Mouse (Mus musculus) forebrain, embryonic 14.5 days (tissue): ENCODE measurements at regions not wholly inside any gene's neighbourhood (a gene's known extent, or its start where the extent isn't known, plus 50 kb on each side); places are given as distances from the start of the nearest gene placed in this dataset.

Experiments
- ATAC-seq: fragments of 200-750 bp; cut with Nextera tagmentation; 2 replicates; pipeline ENCODE4 v1.8.0; 2017; ENCODE audit warnings: mild to moderate bottlenecking, moderate library complexity
- DNase-seq: peaks from one replicate; pipeline ENCODE4 v3.0.0-alpha.2; 2015; ENCODE audit warnings: low spot score
- H3K27ac ChIP-seq: fragments of 300-500 bp; sonication (generic); 2 replicates; pipeline ENCODE4 v1.5.1; 2014; ENCODE audit warnings: low read depth, mild to moderate bottlenecking, control low read depth, low read length, moderate library complexity
- H3K27me3 ChIP-seq: fragments of 300-500 bp; sonication (generic); replicated peaks from 2 replicates; pipeline ENCODE4 v1.6.1; 2014; ENCODE audit warnings: low read length, control low read depth, mixed read lengths; ENCODE audit not compliant: control insufficient read depth, insufficient read depth
- H3K36me3 ChIP-seq: fragments of 300-500 bp; sonication (generic); 2 replicates; pipeline ENCODE4 v1.6.1; 2014; ENCODE audit warnings: low read length, control low read depth; ENCODE audit not compliant: control insufficient read depth, insufficient read depth
- H3K4me1 ChIP-seq: fragments of 300-500 bp; sonication (generic); 2 replicates; pipeline ENCODE4 v1.6.1; 2014; ENCODE audit warnings: antibody characterized with exemption, low read length, control low read depth; ENCODE audit not compliant: control insufficient read depth, insufficient read depth
- H3K4me2 ChIP-seq: fragments of 300-500 bp; sonication (generic); 2 replicates; pipeline ENCODE4 v1.6.1; 2014; ENCODE audit warnings: mild to moderate bottlenecking, control low read depth, low read length
- H3K4me3 ChIP-seq: fragments of 300-500 bp; sonication (generic); 2 replicates; pipeline ENCODE4 v1.5.1; 2014; ENCODE audit warnings: low read depth, low read length, control low read depth
- H3K9ac ChIP-seq: fragments of 300-500 bp; sonication (generic); 2 replicates; pipeline ENCODE4 v1.6.1; 2014; ENCODE audit warnings: mild to moderate bottlenecking, low read length, control low read depth, moderate library complexity
- H3K9me3 ChIP-seq: fragments of 300-500 bp; sonication (generic); replicated peaks from 2 replicates; pipeline ENCODE4 v1.6.1; 2016; ENCODE audit warnings: low read length, control low read depth, mixed read lengths; ENCODE audit not compliant: control insufficient read depth
- WGBS: fragments of 180-500 bp; shearing (Covaris S2); extraction: QIAGEN DNeasy Blood & Tissue Kit; methylation state at CpG from one replicate; pipeline ENCODE4 v1.1.7; 2014; 5-methylcytosine and 5-hydroxymethylcytosine counted together

DNA sequence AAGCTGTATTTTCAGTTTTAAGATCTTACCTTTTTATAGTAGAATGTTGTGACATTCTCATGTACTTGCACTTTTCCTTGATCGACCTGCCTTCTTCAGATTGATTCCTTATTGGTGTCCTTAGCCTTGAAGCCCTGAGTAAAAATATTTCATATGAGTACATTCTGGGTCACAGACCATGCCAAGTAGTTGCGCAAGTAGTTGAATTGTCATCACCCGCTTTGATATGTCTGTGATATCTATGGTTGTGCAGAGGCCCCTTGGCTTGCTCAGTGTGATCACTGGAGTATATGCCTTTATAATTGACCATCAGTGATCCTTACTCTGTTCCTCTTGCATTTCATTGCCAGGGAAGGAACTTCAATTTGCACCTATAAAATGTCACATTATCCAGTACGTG lies 131.1 kb upstream of the Reg3g start:
- no peaks in the 10 kb centered on the region for H3K27me3 ChIP-seq
- WGBS = 94% methylated on average over 4 of the region's 4 CpGs
- H3K4me1 ChIP-seq = no peaks in the 10 kb centered on the region
- no peak overlapping the region for H3K9ac ChIP-seq
- DNase-seq (no peak), ATAC-seq (no peak)
- no peaks in the 10 kb centered on the region for H3K36me3 ChIP-seq
- no peak overlapping the region for H3K4me3 ChIP-seq
- no peak overlapping the region for H3K27ac ChIP-seq
- no peaks in the 10 kb centered on the region for H3K9me3 ChIP-seq
- no peak overlapping the region for H3K4me2 ChIP-seq

DNA sequence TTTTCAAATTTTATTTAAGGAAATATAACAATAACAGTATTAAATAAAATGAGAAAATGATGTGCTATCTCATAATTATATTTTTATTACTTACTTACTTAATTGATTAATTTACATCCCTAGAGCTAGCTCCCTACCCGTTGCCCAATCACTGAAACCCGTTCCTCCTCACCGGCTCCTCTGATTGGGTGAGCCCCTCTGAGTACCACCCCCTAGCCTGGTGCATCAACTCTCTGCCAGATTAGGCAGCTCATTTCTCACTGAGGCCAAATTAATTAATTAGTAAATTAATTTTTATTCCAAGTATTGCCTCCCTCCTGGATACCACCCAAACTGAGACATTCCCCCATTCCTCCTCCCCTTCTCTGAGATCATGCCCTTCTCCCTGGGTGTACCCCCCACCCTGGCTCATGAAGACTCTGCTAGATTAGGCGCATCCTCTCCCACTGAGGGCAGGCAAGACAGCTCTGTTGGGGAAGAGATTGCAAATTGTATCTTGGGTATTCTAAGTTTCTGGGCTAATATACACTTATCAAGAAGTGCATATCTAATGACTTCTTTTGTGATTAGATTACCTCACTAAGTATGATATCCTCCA lies 101.4 kb upstream of the Reg3g start:
- H3K4me2 ChIP-seq = no peak overlapping the region
- H3K4me3 ChIP-seq = no peak overlapping the region
- no peak overlapping the region for H3K9ac ChIP-seq
- no peak for DNase-seq
- no peaks in the 10 kb centered on the region for H3K36me3 ChIP-seq
- H3K4me1 ChIP-seq = no peaks in the 10 kb centered on the region
- WGBS = 96% methylated on average over 4 of the region's 4 CpGs
- no peaks in the 10 kb centered on the region for H3K27me3 ChIP-seq
- H3K9me3 ChIP-seq = no peaks in the 10 kb centered on the region
- ATAC-seq = no peak
- H3K27ac ChIP-seq = no peak overlapping the region

DNA sequence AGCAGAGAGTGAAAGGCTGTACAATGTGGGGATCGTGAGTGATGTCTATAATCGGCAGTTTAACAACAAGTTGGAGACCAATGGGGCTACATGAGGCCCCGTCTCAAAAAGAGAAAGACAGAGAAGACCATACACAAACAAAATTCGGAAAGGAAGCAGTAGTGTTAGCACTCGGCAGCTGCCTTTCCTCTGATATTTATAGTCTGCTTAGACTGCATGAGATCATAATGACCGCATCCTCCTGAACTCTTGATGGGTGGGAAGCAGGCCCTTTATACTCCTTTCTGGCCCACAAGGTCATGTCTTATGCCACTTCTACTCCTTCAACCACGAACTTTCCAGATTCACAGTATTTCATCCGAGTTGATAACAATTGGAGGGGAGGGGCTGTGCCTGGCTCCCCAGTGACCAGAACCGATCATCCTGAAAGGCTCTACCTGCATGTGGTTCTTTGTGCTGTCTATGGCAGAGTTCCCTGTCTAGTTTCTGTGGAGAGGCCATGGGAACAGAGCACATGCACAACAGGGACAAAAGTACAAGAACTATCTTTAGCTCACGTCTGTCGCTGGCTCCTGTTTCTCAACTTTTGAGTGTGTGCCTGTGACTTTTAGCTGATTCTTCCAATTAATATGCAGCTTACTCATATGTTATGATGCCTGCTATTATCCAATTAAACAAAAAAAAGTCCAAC lies 84.5 kb upstream of the Reg3g start:
- H3K27me3 ChIP-seq = no peaks in the 10 kb centered on the region
- ATAC-seq (no peak), DNase-seq (no peak)
- no peak overlapping the region for H3K4me2 ChIP-seq
- no peak overlapping the region for H3K4me3 ChIP-seq
- 47% methylated on average over 11 of the region's 11 CpGs for WGBS
- no peaks in the 10 kb centered on the region for H3K36me3 ChIP-seq
- H3K9ac ChIP-seq = no peak overlapping the region
- H3K9me3 ChIP-seq = no peaks in the 10 kb centered on the region
- no peak overlapping the region for H3K27ac ChIP-seq
- 0 out of 2 replicates have a peak, but pooled peaks cover 4% of the 10 kb centered on the region for H3K4me1 ChIP-seq

DNA sequence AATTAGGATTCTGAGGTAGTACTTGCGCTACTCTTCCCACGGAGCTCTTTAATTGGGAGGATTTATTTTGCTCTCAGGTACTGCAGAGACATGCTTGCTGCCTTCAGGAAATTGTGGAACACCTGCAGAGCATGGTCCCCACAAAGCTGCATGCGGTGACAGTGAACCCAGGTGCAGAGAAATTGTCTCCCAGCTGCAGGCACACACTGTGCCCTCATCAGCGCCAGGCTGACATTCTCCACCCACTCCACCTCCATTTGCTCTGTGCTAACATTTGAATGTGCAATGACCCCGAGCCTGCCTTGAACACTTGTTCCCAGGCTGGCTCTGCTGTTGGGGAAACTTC lies 83.7 kb upstream of the Reg3g start:
- no peak overlapping the region for H3K9ac ChIP-seq
- no peaks in the 10 kb centered on the region for H3K36me3 ChIP-seq
- H3K27ac ChIP-seq = no peak overlapping the region
- no peaks in the 10 kb centered on the region for H3K27me3 ChIP-seq
- H3K9me3 ChIP-seq = no peaks in the 10 kb centered on the region
- WGBS = 23% methylated on average over 5 of the region's 5 CpGs
- 0 out of 2 replicates have a peak, but pooled peaks cover 4% of the 10 kb centered on the region for H3K4me1 ChIP-seq
- no peak for ATAC-seq
- H3K4me3 ChIP-seq = no peak overlapping the region
- DNase-seq = no peak
- no peak overlapping the region for H3K4me2 ChIP-seq

DNA sequence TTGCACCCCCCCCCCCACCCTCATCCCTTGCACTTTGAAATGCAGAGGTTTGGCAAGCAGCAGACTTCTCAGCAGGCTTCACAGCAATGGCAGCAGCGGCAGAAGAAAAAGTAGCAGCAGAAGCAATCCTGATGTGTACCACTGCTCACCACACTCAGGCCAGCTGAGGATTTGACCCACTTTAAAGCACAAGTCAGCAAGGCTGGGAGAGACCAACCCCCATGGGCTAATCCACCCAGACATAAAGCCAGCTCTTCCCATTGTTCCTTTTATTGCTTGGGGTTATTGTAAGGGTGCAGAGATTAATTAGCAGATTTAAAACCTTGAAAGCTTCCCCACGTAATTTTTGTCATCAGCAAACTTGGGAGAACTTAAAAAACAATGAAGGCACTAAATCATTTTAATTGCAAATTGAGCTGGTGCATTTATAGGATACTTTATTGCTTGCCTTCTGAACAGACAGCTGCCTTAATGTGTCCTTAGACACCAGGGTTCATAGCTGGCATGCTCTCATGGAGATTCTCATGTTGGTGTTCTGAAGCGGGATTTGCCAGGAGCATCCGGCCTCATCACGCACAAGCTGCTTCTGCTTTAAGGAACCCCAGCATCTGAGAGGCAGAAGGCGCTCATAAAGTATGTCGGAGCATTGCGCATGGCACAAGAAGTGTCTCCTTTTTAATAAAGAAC lies 83.1 kb upstream of the Reg3g start:
- H3K27ac ChIP-seq = no peak overlapping the region
- no peaks in the 10 kb centered on the region for H3K36me3 ChIP-seq
- ATAC-seq = 0 out of 2 replicates have a peak, but pooled peaks have one; percentile 37
- no peaks in the 10 kb centered on the region for H3K9me3 ChIP-seq
- no peak overlapping the region for H3K9ac ChIP-seq
- 16% methylated on average over 8 of the region's 8 CpGs for WGBS
- H3K4me3 ChIP-seq = no peak overlapping the region
- DNase-seq = peak; percentile 15
- H3K4me1 ChIP-seq = 0 out of 2 replicates have a peak, but pooled peaks cover 4% of the 10 kb centered on the region
- H3K27me3 ChIP-seq = no peaks in the 10 kb centered on the region
- H3K4me2 ChIP-seq = no peak overlapping the region

DNA sequence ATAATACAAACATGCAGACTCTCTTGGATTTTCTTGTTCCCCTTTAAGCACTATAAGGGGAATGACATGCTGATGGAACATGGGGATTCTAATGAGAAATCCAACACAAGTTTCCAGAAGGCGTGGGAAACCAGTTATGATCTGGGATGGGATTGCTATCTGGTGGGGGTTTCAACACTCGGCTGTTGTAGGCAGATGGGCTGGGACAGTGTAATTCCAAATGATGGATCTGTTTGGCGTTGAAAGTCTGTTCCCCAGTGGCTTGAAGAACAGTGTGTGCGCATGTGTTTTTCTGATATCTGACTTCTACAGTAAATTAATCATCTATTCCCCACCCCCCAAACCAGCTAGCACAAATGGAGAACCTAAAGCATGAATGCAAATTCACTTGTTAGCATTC lies 79.8 kb upstream of the Reg3g start:
- H3K9me3 ChIP-seq = no peaks in the 10 kb centered on the region
- H3K4me2 ChIP-seq = no peak overlapping the region
- DNase-seq (peak; percentile 18), ATAC-seq (no peak)
- H3K36me3 ChIP-seq = no peaks in the 10 kb centered on the region
- no peak overlapping the region for H3K4me3 ChIP-seq
- no peak overlapping the region for H3K27ac ChIP-seq
- H3K9ac ChIP-seq = no peak overlapping the region
- H3K4me1 ChIP-seq = 0 out of 2 replicates have a peak, but pooled peaks cover 4% of the 10 kb centered on the region
- 77% methylated on average over 4 of the region's 4 CpGs for WGBS
- H3K27me3 ChIP-seq = no peaks in the 10 kb centered on the region

DNA sequence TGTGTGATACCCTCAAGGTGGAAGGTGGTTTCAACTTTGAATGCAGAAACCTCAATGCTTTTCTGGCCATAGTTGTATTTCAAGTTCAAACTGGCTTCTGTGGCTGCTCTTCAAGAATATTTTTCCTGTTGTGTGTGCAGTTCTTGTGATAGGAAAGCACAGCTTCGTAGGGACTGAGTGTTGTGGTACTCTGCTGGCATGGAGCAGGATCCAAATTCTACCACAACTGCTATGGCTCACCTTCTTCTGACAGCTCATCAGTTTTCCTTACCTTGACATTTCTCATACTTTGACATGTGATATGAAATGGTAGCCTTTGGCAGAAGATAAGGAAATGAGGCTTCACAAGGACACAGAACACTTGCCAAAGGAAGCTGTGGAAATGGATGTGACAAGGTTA lies 79.0 kb upstream of the Reg3g start:
- H3K9ac ChIP-seq = no peak overlapping the region
- no peak overlapping the region for H3K27ac ChIP-seq
- no peaks in the 10 kb centered on the region for H3K9me3 ChIP-seq
- H3K4me2 ChIP-seq = no peak overlapping the region
- DNase-seq (no peak), ATAC-seq (no peak)
- WGBS = 76% methylated on average over 1 of the region's 1 CpGs
- no peak overlapping the region for H3K4me3 ChIP-seq
- 0 out of 2 replicates have a peak, but pooled peaks cover 4% of the 10 kb centered on the region for H3K4me1 ChIP-seq
- H3K36me3 ChIP-seq = no peaks in the 10 kb centered on the region
- H3K27me3 ChIP-seq = no peaks in the 10 kb centered on the region

DNA sequence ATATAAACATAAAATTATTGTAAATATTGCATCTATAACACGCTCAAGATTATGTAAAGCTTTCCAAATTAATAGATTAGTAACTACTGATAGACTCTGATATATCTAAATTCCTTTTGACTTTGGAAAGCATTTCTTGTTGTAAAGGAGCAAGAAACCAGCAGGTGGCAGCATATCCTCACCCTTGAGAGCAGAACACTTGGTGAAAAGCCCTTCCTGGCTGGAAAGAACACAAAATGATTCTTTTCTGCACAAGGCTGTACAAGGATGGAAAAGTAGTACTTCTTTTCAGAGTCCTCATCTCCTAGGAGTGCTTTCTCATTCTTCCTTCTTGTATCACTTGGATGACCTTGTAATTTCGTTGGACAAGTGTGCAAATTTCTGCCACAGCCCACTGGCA lies 75.6 kb upstream of the Reg3g start:
- WGBS = 9% methylated on average over 2 of the region's 2 CpGs

DNA sequence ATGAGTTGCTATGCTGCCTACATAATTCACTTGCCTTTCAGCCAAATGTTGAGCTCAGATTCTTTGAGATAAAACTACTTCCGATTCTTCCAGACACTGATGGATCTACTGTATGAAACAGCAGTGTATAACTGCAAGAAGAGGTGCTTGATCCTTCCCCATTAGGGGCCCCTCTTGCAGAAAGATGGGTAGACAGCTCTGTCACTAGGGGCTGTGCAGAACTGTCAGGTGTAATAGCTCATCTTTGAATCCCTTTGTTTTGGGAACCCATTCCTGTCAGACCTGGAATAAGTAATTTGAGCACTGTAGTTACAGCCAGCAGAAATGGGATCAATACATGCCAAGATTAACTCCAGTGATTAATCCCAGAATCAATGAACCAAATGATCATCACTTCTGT lies 68.8 kb upstream of the Reg3g start:
- 95% methylated on average over 1 of the region's 1 CpGs for WGBS
- no peak for ATAC-seq

More for the DNA sequence above, 75.6 kb upstream of the Reg3g start:
- DNase-seq (peak; percentile 91), ATAC-seq (peak; percentile 62)
- H3K27me3 ChIP-seq = no peaks in the 10 kb centered on the region
- no peaks in the 10 kb centered on the region for H3K4me1 ChIP-seq
- no peak overlapping the region for H3K4me2 ChIP-seq
- H3K9me3 ChIP-seq = no peaks in the 10 kb centered on the region
- H3K9ac ChIP-seq = no peak overlapping the region
- H3K27ac ChIP-seq = no peak overlapping the region
- H3K36me3 ChIP-seq = no peaks in the 10 kb centered on the region
- H3K4me3 ChIP-seq = no peak overlapping the region

More for the DNA sequence above, 68.8 kb upstream of the Reg3g start:
- H3K27me3 ChIP-seq = no peaks in the 10 kb centered on the region
- DNase-seq = no peak
- H3K27ac ChIP-seq = no peak overlapping the region
- no peak overlapping the region for H3K9ac ChIP-seq
- H3K36me3 ChIP-seq = no peaks in the 10 kb centered on the region
- H3K4me2 ChIP-seq = no peak overlapping the region
- H3K4me1 ChIP-seq = no peaks in the 10 kb centered on the region
- no peaks in the 10 kb centered on the region for H3K9me3 ChIP-seq
- no peak overlapping the region for H3K4me3 ChIP-seq
